Mouse (Mus musculus): ENCODE measurements around the gene Icosl. TPM values are rescaled to one million over a fixed set of nuclear protein-coding genes. Genes with fewer than 3 reads are reported as not detected.
"Not testable (repeated sequence)": the region's sequence is repeated elsewhere in the genome, so short reads cannot be mapped to it uniquely, and the experiment has no call there.

Icosl gene
- polyA plus RNA-seq (2015; fragmentation: Nextera tagmentation; extraction: Ambion mirVana): 0.81 and 3.0 TPM in 2 replicates

DNA sequence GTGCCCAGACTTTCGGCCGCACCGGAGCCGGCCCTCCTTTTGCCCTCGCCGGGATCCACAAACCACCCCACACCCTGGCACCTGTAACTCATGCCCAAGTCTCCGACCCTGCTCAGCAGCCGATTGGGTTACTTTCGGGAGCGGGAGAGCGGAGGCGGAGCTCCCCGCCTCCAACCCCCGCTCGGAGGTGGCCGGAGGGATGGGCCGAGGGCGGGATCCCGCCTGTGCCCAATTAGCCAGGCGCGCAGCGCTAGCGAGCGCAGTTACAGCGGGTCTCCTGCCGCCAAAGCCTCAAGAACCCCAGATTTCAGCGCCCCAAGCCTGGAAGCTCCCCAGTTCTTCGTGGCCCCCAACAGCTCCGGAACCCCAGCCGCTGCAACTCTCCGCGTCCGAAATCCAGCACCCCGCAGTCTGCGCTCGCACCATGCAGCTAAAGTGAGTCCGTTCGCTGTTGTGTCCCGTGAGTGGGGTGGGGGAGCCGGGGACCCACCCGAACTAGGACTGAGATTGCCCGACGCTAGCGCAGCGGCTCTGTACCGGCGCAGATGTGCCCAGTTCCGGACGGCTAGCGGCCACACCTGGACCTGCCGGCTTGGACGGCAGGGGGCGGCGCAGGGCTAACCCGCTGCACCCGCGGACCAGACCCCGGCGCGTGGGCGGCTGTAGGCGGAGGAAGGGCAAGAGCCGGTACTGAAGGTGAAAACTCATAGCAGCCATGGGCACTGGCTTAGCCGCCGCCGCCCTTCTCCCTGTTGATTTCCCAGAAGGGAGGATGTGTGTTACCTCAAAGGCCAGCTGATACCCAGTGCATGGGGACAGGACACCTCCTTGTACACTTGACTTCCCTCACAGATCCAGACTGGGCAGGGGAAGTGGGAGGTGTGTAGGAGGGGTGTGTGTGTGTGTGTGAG is at the start of gene Icosl:
Gene Icosl (plus strand): TSS at position 202 of the 911 bp plus-strand sequence.
- Histone ChIP-seq H3K27me3 (replicated peaks) (peaks cover 36% of the 10 kb centered on the region), H3K4me2 (peak within 1 kb of the TSS; percentile 98), H3K4me3 (replicated peaks) (peak within 1 kb of the TSS; percentile 60), H3K9ac (replicated peaks) (peak within 1 kb of the TSS; percentile 63), H3K36me3 (no peaks in the 10 kb centered on the region), H3K27ac (replicated peaks) (no peak within 1 kb of the TSS), H3K4me1 (peaks cover 13% of the 10 kb centered on the region), H3K9me3 (replicated peaks) (no peaks in the 10 kb centered on the region)
- ATAC-seq (ENCODE audit: low FRiP score): peak; percentile 90
- WGBS: under 1% methylated on average over 64 of the region's 66 CpGs

- ATAC-seq (ENCODE audit: low FRiP score); H3K9ac ChIP-seq (replicated peaks); H3K36me3 ChIP-seq; H3K27me3 ChIP-seq (replicated peaks); H3K27ac ChIP-seq (replicated peaks); H3K4me2 ChIP-seq; H3K9me3 ChIP-seq (replicated peaks); H3K4me1 ChIP-seq; H3K4me3 ChIP-seq (replicated peaks): not testable (repeated sequence)
- 99% methylated on average over 6 of the region's 11 CpGs for WGBS
These were observed 49.1 kb upstream of the Icosl start for GRCm38 (mm10) chr10:78019984-78020383.

GRCm38 (mm10) chr10:78025453-78025852 is 43.6 kb upstream of the Icosl start:
- not testable (repeated sequence) for H3K27me3 ChIP-seq (replicated peaks); ATAC-seq (ENCODE audit: low FRiP score); H3K27ac ChIP-seq (replicated peaks); H3K4me3 ChIP-seq (replicated peaks); H3K4me2 ChIP-seq; H3K9me3 ChIP-seq (replicated peaks); H3K4me1 ChIP-seq; H3K36me3 ChIP-seq; H3K9ac ChIP-seq (replicated peaks)
- WGBS: 71% methylated on average over 6 of the region's 8 CpGs

GRCm38 (mm10) chr10:78028129-78028528 is 41.0 kb upstream of the Icosl start:
- Histone ChIP-seq H3K36me3 (no peaks in the 10 kb centered on the region), H3K9me3 (replicated peaks) (no peaks in the 10 kb centered on the region), H3K27ac (replicated peaks) (no peak overlapping the region), H3K9ac (replicated peaks) (no peak overlapping the region), H3K4me1 (no peaks in the 10 kb centered on the region), H3K4me2 (no peak overlapping the region), H3K4me3 (replicated peaks) (no peak overlapping the region), H3K27me3 (replicated peaks) (no peaks in the 10 kb centered on the region)
- WGBS: 2% methylated on average over 5 of the region's 5 CpGs
- ATAC-seq (ENCODE audit: low FRiP score): peak; percentile 87

GRCm38 (mm10) chr10:78029080-78029479 is 40.0 kb upstream of the Icosl start:
- H3K36me3 ChIP-seq: no peaks in the 10 kb centered on the region
- no peaks in the 10 kb centered on the region for H3K9me3 ChIP-seq (replicated peaks)
- no peaks in the 10 kb centered on the region for H3K4me1 ChIP-seq
- H3K4me2 ChIP-seq: no peak overlapping the region
- no peak overlapping the region for H3K4me3 ChIP-seq (replicated peaks)
- no peaks in the 10 kb centered on the region for H3K27me3 ChIP-seq (replicated peaks)
- H3K9ac ChIP-seq (replicated peaks): no peak overlapping the region
- 86% methylated on average over 1 of the region's 1 CpGs for WGBS
- no peak for ATAC-seq (ENCODE audit: low FRiP score)
- no peak overlapping the region for H3K27ac ChIP-seq (replicated peaks)

DNA sequence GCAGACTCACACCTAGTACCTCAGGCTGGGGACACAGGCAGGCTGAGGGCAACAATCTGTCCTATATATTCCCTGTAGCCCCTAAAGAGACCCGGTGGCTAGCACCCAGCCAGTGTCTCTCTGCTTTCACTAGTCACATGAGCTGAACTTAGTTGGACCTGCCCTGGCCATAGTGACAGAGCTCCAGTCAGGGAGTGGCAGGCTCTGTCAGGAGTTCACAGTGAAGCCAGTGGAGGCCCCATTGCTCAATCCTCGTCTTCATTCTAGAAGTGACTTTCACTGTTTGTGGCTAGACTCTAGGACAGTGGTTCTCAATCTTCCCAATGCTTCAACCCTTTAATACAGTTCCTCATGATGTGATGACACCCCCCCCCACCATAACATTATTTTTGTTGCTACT is 37.1 kb upstream of the Icosl start:
- H3K36me3 ChIP-seq: no peaks in the 10 kb centered on the region
- no peaks in the 10 kb centered on the region for H3K9me3 ChIP-seq (replicated peaks)
- H3K4me1 ChIP-seq: no peaks in the 10 kb centered on the region
- H3K9ac ChIP-seq (replicated peaks): no peak overlapping the region
- H3K4me2 ChIP-seq: no peak overlapping the region
- 79% methylated on average over 2 of the region's 2 CpGs for WGBS
- ATAC-seq (ENCODE audit: low FRiP score): no peak
- no peaks in the 10 kb centered on the region for H3K27me3 ChIP-seq (replicated peaks)
- H3K27ac ChIP-seq (replicated peaks): no peak overlapping the region
- H3K4me3 ChIP-seq (replicated peaks): no peak overlapping the region

GRCm38 (mm10) chr10:78037139-78037538 is 32.0 kb upstream of the Icosl start:
- 92% methylated on average over 4 of the region's 4 CpGs for WGBS

DNA sequence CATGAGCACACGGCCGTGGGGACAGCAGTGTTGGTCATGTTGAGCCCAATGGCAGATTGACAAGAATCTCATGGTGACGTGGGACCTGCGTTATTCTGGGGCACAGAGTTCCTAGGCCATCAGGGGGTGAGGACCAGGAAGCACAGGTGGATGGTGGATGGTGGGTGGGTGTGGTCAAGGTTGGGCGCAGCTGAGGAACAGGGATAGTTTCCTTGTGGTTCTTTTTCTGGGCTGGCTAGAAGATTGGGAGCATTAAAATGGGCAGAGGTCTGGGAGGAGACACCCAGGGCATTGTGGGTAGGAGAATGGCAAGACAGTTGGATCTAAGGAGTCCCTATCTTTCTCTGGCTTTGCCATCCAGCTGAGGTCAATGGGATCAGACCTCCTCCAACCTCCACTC is 27.5 kb upstream of the Icosl start, which contains the start of gene Dnmt3l:
Gene Dnmt3l (plus strand): TSS at position 301 of the 400 bp plus-strand sequence.
- ATAC-seq (ENCODE audit: low FRiP score): no peak
- 95% methylated on average over 5 of the region's 5 CpGs for WGBS
- H3K9ac ChIP-seq (replicated peaks): no peak within 1 kb of the TSS
- H3K4me1 ChIP-seq: peaks cover 9% of the 10 kb centered on the region; the same call in 1 of the 2 replicates
- no peaks in the 10 kb centered on the region for H3K9me3 ChIP-seq (replicated peaks)
- H3K27ac ChIP-seq (replicated peaks): no peak within 1 kb of the TSS
- no peaks in the 10 kb centered on the region for H3K36me3 ChIP-seq
- no peak within 1 kb of the TSS for H3K4me2 ChIP-seq
- H3K4me3 ChIP-seq (replicated peaks): no peak within 1 kb of the TSS
- H3K27me3 ChIP-seq (replicated peaks): no peaks in the 10 kb centered on the region

More at GRCm38 (mm10) chr10:78037139-78037538, 32.0 kb upstream of the Icosl start:
- H3K4me3 ChIP-seq (replicated peaks): no peak overlapping the region
- no peaks in the 10 kb centered on the region for H3K9me3 ChIP-seq (replicated peaks)
- H3K9ac ChIP-seq (replicated peaks): no peak overlapping the region
- H3K36me3 ChIP-seq: no peaks in the 10 kb centered on the region
- no peaks in the 10 kb centered on the region for H3K27me3 ChIP-seq (replicated peaks)
- H3K4me1 ChIP-seq: no peaks in the 10 kb centered on the region
- no peak overlapping the region for H3K4me2 ChIP-seq
- H3K27ac ChIP-seq (replicated peaks): no peak overlapping the region
- no peak for ATAC-seq (ENCODE audit: low FRiP score)

DNA sequence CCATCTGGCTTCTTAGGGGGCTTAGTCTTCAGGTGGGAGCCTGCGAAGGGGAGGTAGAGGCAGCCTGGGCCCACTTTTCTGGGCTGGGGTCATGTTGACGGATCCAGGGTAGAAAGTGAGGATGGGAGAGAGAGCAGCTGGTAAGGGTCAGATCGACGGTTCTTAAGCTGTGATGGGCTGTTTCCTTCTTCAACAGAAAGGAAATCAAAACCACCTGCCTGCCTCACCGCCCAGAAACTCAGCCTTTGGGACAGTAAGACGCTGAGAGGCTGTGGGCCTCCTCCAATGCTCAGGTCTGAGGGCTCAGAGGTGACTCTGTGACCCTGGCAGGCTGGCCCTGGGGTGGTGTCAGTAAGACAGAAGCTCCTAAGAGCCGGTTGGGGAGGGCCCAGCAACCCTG is 27.0 kb upstream of the Icosl start:
- H3K9ac ChIP-seq (replicated peaks): no peak overlapping the region
- H3K27ac ChIP-seq (replicated peaks): no peak overlapping the region
- no peaks in the 10 kb centered on the region for H3K27me3 ChIP-seq (replicated peaks)
- 91% methylated on average over 7 of the region's 7 CpGs for WGBS
- H3K4me1 ChIP-seq: peaks cover 9% of the 10 kb centered on the region; the same call in 1 of the 2 replicates
- no peaks in the 10 kb centered on the region for H3K36me3 ChIP-seq
- H3K4me2 ChIP-seq: no peak overlapping the region
- no peaks in the 10 kb centered on the region for H3K9me3 ChIP-seq (replicated peaks)
- no peak overlapping the region for H3K4me3 ChIP-seq (replicated peaks)
- ATAC-seq (ENCODE audit: low FRiP score): no peak

- Histone ChIP-seq H3K36me3 (no peaks in the 10 kb centered on the region), H3K9ac (replicated peaks) (0 out of 2 replicates have a peak overlapping the region, but pooled peaks have one; percentile 28), H3K9me3 (replicated peaks) (no peaks in the 10 kb centered on the region), H3K4me3 (replicated peaks) (peak overlapping the region; percentile 27), H3K4me2 (peak overlapping the region; percentile 54), H3K4me1 (peaks cover 9% of the 10 kb centered on the region; the same call in 1 of the 2 replicates), H3K27ac (replicated peaks) (no peak overlapping the region), H3K27me3 (replicated peaks) (no peaks in the 10 kb centered on the region)
- peak; percentile 36; the same call in 1 of the 2 replicates for ATAC-seq (ENCODE audit: low FRiP score)
- 64% methylated on average over 14 of the region's 14 CpGs for WGBS
These were observed 26.3 kb upstream of the Icosl start for GRCm38 (mm10) chr10:78042697-78043405.

DNA sequence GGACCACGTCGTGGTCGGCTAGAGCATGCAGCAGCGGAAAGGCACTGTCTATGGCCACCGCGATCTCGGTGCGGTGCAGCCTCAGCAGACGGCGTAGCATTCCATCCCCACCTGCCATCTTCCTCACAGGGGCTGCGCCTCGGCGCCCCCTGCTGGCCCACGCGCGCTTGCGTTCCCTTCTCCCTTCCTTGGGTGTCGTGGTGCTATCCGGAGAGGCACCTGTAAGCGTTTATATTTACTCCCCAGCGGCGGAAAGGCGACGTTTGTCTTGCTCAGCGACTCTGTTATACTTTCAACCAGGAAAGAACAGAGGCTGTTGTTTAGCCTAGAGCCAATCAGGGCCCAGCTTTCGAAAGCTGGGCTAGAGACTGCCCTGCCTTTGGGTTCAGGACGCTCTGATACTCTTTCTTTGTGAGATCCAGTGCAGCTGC is 25.7 kb upstream of the Icosl start, which contains the start of gene Aire:
Gene Aire (minus strand): TSS at position 205 of the 431 bp plus-strand sequence.
- Histone ChIP-seq H3K4me2 (peak within 1 kb of the TSS; percentile 54), H3K36me3 (no peaks in the 10 kb centered on the region), H3K27me3 (replicated peaks) (no peaks in the 10 kb centered on the region), H3K9ac (replicated peaks) (peak within 1 kb of the TSS; percentile 28), H3K27ac (replicated peaks) (no peak within 1 kb of the TSS), H3K4me3 (replicated peaks) (peak within 1 kb of the TSS; percentile 27), H3K9me3 (replicated peaks) (no peaks in the 10 kb centered on the region), H3K4me1 (peaks cover 9% of the 10 kb centered on the region; the same call in 1 of the 2 replicates)
- peak; percentile 77 for ATAC-seq (ENCODE audit: low FRiP score)
- WGBS: 2% methylated on average over 27 of the region's 27 CpGs
